Mouse (Mus musculus): Measurements from ENCODE around the gene Hibch. TPM values are rescaled to one million over a fixed set of nuclear protein-coding genes. Genes with fewer than 3 reads are reported as not detected.

Hibch gene
- 18.5 and 21.6 TPM in 2 replicates for polyA plus RNA-seq (2015; fragmentation: Nextera tagmentation; extraction: Ambion mirVana)

DNA sequence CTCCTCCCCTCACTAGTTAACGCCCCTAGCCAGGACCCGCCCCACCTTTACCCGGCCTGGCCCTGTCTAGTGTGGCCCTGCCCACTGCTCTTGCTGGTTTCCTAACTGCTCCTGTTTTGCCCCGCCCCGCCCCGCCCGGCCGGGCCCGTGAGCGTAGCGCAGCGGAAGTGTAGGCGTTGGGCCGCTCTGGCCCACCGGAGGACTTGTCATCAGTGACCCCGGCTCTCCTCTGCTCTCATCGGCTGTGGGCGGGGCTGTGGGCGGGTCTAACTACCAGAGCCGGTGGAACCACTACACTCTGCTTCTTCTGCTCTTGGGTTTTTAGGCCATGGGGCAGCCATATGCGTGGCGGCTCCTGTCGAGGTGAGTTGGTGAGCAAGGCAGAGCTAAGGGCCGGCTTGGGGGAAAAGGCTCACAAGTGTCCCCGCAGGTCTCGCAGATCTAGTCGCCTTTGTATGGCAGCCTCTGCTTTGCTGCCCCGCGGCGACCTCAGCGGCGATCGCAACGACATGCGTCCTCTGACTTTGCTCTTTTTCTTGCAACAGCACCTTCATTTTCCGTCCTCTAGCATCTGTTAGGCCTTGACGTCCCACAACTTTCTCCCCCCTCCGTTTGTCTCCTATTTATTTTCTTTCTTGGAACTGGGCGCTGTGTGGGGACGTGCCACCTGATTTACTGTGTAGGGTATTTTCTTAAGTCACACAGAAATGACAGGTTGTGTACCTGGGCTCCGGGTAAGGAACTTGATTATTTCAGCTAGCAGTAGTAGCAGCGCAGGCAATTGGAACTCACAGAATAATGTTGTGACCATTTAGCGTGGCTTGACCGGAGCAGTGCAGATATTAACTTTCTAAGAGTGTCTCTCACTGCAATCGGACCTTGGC, at the start of gene Hibch:
TSS of gene Hibch (plus strand) at position 148 of the 884 bp plus-strand sequence.

GRCm38 (mm10) chr1:52816910-52817812, 27.6 kb upstream of the Hibch start, which contains the start of gene Inpp1:
Gene Inpp1 (minus strand): TSS chr1:52817688.

Other genes with a start within 250 kb of the Hibch start
- 2.8 and 3.2 TPM in 2 replicates for gene Nemp2, start 214.2 kb upstream of the Hibch start, polyA plus RNA-seq (2015; fragmentation: Nextera tagmentation; extraction: Ambion mirVana)
- 3.3 and 3.8 TPM in 2 replicates for gene Mfsd6, start 117.5 kb upstream of the Hibch start, polyA plus RNA-seq (2015; fragmentation: Nextera tagmentation; extraction: Ambion mirVana)
- gene Inpp1, start 27.2 kb upstream of the Hibch start, polyA plus RNA-seq (2015; fragmentation: Nextera tagmentation; extraction: Ambion mirVana) = 10.8 TPM in 2 replicates
- 4.0 and 4.1 TPM in 2 replicates for gene 1700019D03Rik, start 175.2 kb downstream of the Hibch start, polyA plus RNA-seq (2015; fragmentation: Nextera tagmentation; extraction: Ambion mirVana)
- gene Mstn, start 216.7 kb downstream of the Hibch start, polyA plus RNA-seq (2015; fragmentation: Nextera tagmentation; extraction: Ambion mirVana) = 0.05 TPM in 1 of 2 replicates, not detected in the other

Data from urinary bladder, postnatal 0 days (tissue).